Mouse (Mus musculus) stomach, postnatal 0 days (tissue): Measurements from ENCODE around the gene Gm20422. TPM values are rescaled to one million over a fixed set of nuclear protein-coding genes. Genes with fewer than 3 reads are reported as not detected.

Source experiments
- ATAC-seq: fragments of 200-750 bp; cut with Nextera tagmentation; 2 replicates; pipeline ENCODE4 v1.8.0; 2017; ENCODE audit not compliant: low FRiP score, low TSS enrichment
- DNase-seq: peaks from one replicate; pipeline ENCODE4 v3.0.0-alpha.2; 2016; ENCODE audit warnings: low spot score
- H3K27ac ChIP-seq: fragments of 300-500 bp; sonication (generic); replicated peaks from 2 replicates; pipeline ENCODE4 v1.5.1; 2014; ENCODE audit warnings: mild to moderate bottlenecking, control low read depth
- H3K27me3 ChIP-seq: fragments of 300-500 bp; sonication (generic); 2 replicates; pipeline ENCODE4 v1.6.1; 2014; ENCODE audit warnings: low read length; ENCODE audit not compliant: control insufficient read depth, insufficient read depth
- H3K36me3 ChIP-seq: fragments of 300-500 bp; sonication (generic); 2 replicates; pipeline ENCODE4 v1.6.1; 2014; ENCODE audit warnings: low read length, mixed read lengths; ENCODE audit not compliant: control insufficient read depth, insufficient read depth
- H3K4me1 ChIP-seq: fragments of 300-500 bp; sonication (generic); replicated peaks from 2 replicates; pipeline ENCODE4 v1.6.1; 2014; ENCODE audit warnings: antibody characterized with exemption; ENCODE audit not compliant: control insufficient read depth, insufficient read depth
- H3K4me2 ChIP-seq: fragments of 300-500 bp; sonication (generic); replicated peaks from 2 replicates; pipeline ENCODE4 v1.6.1; 2014; ENCODE audit warnings: low read depth, mild to moderate bottlenecking, control low read depth, moderate library complexity
- H3K4me3 ChIP-seq: fragments of 300-500 bp; sonication (generic); 2 replicates; pipeline ENCODE4 v1.5.1; 2014; ENCODE audit warnings: low read depth, low read length, control low read depth
- H3K9ac ChIP-seq: fragments of 300-500 bp; sonication (generic); 2 replicates; pipeline ENCODE4 v1.6.1; 2014; ENCODE audit warnings: mild to moderate bottlenecking, low read length, control low read depth, mixed read lengths
- H3K9me3 ChIP-seq: fragments of 300-500 bp; sonication (generic); 2 replicates; pipeline ENCODE4 v1.6.1; 2016; ENCODE audit warnings: low read length; ENCODE audit not compliant: control insufficient read depth
- CTCF ChIP-seq: IDR thresholded peaks from 2 replicates; pipeline ENCODE4 v1.5.1; 2016; ENCODE audit warnings: antibody characterized with exemption, low read depth, mild to moderate bottlenecking, moderate library complexity
- EP300 ChIP-seq: optimal IDR thresholded peaks from 2 replicates; pipeline ENCODE3; 2016; ENCODE audit warnings: antibody characterized with exemption
- WGBS: fragments of 180-500 bp; shearing (Covaris S2); extraction: QIAGEN DNeasy Blood & Tissue Kit; methylation state at CpG from one replicate; pipeline ENCODE4 v1.1.7; 2014; 5-methylcytosine and 5-hydroxymethylcytosine counted together
- polyA plus RNA-seq: library from polyadenylated mRNA; unstranded; fragments of >200 nt; fragmentation: Nextera tagmentation; extraction: Ambion mirVana; gene quantifications from 2 replicates; pipeline ENCODE4 v1.2.1, GENCODE M21; 2015

Gene Gm20422
- polyA plus RNA-seq, 1 experiment from 2014 or later = 0.39 TPM

DNA sequence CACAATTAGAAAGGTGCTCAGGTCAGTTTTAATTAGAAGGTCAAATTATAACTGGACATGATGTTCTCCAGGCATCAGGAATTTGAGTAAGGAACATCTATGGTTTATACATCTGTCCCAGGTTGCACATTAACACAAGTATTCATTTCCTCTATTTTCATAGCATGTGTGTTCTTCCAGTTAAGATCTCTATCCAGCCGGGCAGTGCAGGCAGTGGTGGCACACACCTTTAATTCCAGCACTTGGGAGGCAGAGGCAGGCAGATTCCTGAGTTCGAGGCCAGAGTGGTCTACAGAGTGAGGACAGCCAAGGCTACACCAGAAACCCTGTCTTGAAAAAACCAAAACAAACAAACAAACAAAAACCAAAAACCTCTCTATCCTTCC is 456 bp upstream of the Gm20422 start:
- Histone ChIP-seq H3K4me2 (0 out of 2 replicates have a peak overlapping the region, but pooled peaks have one; percentile 12), H3K36me3 (peaks cover under 1% of the 10 kb centered on the region; the same call in 1 of the 2 replicates), H3K9me3 (no peaks in the 10 kb centered on the region), H3K4me3 (peak overlapping the region; percentile 82; the same call in 1 of the 2 replicates), H3K4me1 (no peaks in the 10 kb centered on the region; the same call in 1 of the 2 replicates), H3K27me3 (no peaks in the 10 kb centered on the region), H3K9ac (no peak overlapping the region), H3K27ac (no peak overlapping the region)
- whole genome bisulfite sequencing = 45% methylated on average over 2 of the region's 2 CpGs
- DNase-seq (no peak), ATAC-seq (no peak)
- TF ChIP-seq CTCF (no peak), EP300 (no peak)

GRCm38 (mm10) chr8:69772106-69772505 is 2.6 kb downstream of the Gm20422 start:
- no peaks in the 10 kb centered on the region; the same call in 1 of the 2 replicates for H3K4me1 ChIP-seq
- H3K9me3 ChIP-seq = no peaks in the 10 kb centered on the region
- H3K27ac ChIP-seq = no peak overlapping the region
- H3K27me3 ChIP-seq = no peaks in the 10 kb centered on the region
- ATAC-seq (no peak), DNase-seq (no peak)
- H3K4me3 ChIP-seq = no peak overlapping the region
- TF ChIP-seq CTCF (no peak), EP300 (no peak)
- H3K9ac ChIP-seq = peak overlapping the region; percentile 23; the same call in 1 of the 2 replicates
- peaks cover 13% of the 10 kb centered on the region for H3K36me3 ChIP-seq
- no peak overlapping the region for H3K4me2 ChIP-seq
- 78% methylated on average over 2 of the region's 2 CpGs for WGBS

DNA sequence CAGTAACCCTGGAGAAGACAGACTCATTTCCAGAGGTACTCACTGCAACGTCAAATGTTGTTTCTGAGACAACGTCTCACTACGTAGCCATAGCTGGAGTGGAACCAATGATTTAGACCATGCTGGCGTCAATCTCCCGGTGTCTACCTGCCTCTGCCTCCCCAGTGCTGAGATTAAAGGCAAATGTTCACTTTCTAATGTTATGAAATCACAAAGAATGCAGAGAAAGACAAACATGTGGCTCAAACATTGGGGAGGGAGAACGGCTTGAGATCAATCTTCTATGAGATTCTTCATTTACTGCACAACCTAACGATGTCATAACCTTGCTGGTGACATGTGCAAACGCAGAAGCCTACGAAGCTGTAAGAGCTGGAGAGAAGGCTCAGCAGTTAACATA is 3.5 kb downstream of the Gm20422 start:
- Histone ChIP-seq H3K4me2 (no peak overlapping the region), H3K9ac (no peak overlapping the region), H3K4me3 (no peak overlapping the region), H3K27ac (no peak overlapping the region), H3K36me3 (peaks cover 20% of the 10 kb centered on the region), H3K27me3 (no peaks in the 10 kb centered on the region), H3K4me1 (no peaks in the 10 kb centered on the region; the same call in 1 of the 2 replicates), H3K9me3 (0 out of 2 replicates have a peak, but pooled peaks cover 3% of the 10 kb centered on the region)
- no peak for TF ChIP-seq CTCF
- TF ChIP-seq EP300 = no peak
- 79% methylated on average over 9 of the region's 9 CpGs for WGBS
- no peak for DNase-seq
- ATAC-seq = no peak

DNA sequence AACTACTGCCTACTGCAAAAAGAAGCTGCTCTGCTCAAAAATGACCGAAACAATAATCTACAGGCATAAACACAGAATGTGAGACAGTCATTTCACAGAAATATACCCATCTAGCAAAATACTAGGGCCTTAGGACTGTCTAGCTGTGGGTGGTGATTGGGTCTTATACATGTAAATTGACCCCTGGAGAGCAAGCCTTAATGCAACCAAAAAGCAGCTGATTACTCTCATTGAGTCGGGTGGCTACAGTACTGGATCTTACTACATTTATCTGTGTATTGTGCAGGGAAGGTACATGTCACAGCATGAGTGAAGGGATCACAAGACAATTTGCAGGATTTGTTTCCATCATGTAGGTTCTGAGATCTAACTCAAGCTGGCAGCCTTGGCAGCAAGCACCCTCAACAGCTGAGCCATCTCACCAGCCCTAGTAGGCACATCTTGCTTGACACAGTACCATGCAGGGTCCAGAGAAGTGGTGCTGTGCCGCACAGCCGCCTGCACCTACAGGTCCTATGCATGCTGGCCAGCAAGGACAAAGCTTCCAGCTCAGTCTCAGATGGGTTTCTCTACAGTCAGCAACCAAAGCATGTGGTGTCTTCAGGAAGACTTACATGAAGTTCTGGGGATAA is 12.8 kb downstream of the Gm20422 start:
- H3K4me2 ChIP-seq = no peak overlapping the region
- H3K4me3 ChIP-seq = no peak overlapping the region
- H3K9ac ChIP-seq = no peak overlapping the region
- no peaks in the 10 kb centered on the region for H3K4me1 ChIP-seq
- TF ChIP-seq CTCF = no peak
- no peak for TF ChIP-seq EP300
- H3K9me3 ChIP-seq = 0 out of 2 replicates have a peak, but pooled peaks cover 6% of the 10 kb centered on the region
- peaks cover 34% of the 10 kb centered on the region for H3K36me3 ChIP-seq
- H3K27ac ChIP-seq = no peak overlapping the region
- no peaks in the 10 kb centered on the region for H3K27me3 ChIP-seq
- 90% methylated on average over 4 of the region's 4 CpGs for WGBS
- DNase-seq (no peak), ATAC-seq (no peak)

DNA sequence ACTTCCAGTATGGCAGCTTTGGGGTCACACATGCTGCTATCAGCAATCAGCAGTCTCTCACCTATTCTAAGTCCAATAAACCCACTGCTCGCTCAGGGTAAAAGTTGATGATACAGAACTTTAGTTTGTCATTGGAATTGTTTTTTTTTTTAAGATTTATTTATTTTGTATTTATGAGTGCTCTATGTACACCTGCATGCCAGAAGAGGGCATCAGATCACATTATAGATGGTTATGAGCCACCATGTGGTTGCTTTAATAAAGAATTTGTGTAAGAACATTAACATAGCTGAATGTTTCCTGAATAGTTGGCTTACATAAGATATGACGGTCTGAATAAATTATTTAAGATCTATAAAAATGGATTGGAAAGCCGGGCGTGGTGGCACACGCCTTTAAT is 16.4 kb downstream of the Gm20422 start:
- DNase-seq = no peak
- WGBS = 91% methylated on average over 5 of the region's 5 CpGs
- no peak overlapping the region for H3K27ac ChIP-seq
- H3K4me3 ChIP-seq = no peak overlapping the region
- ATAC-seq = no peak
- TF ChIP-seq EP300 (no peak), CTCF (peak; percentile 17; the same call in 1 of the 2 replicates)
- no peaks in the 10 kb centered on the region for H3K27me3 ChIP-seq
- no peaks in the 10 kb centered on the region for H3K4me1 ChIP-seq
- peaks cover 5% of the 10 kb centered on the region for H3K36me3 ChIP-seq
- no peak overlapping the region for H3K9ac ChIP-seq
- H3K4me2 ChIP-seq = no peak overlapping the region
- H3K9me3 ChIP-seq = no peaks in the 10 kb centered on the region

- Histone ChIP-seq H3K4me1 (peaks cover 3% of the 10 kb centered on the region; the same call in 1 of the 2 replicates), H3K9me3 (no peaks in the 10 kb centered on the region), H3K9ac (no peak overlapping the region), H3K4me2 (no peak overlapping the region), H3K36me3 (no peaks in the 10 kb centered on the region), H3K27me3 (no peaks in the 10 kb centered on the region), H3K27ac (no peak overlapping the region), H3K4me3 (no peak overlapping the region)
- whole genome bisulfite sequencing = 92% methylated on average over 2 of the region's 2 CpGs
- DNase-seq (no peak), ATAC-seq (no peak)
- TF ChIP-seq EP300 (no peak), CTCF (no peak)
Observed at GRCm38 (mm10) chr8:69752437-69752836, 22.2 kb downstream of the Gm20422 start.
